Mouse (Mus musculus): ENCODE data around the gene Mex3d.

Mex3d gene

GRCm38 (mm10) chr10:80387522-80387959 lies at the start of gene Mex3d:
Gene Mex3d (minus strand): TSS chr10:80387659.
- DNase-seq: peak; percentile 93

- peak; percentile 78 for DNase-seq
These were observed 48.8 kb upstream of the Mex3d start for GRCm38 (mm10) chr10:80436276-80436675.

GRCm38 (mm10) chr10:80435764-80436163 lies 48.3 kb upstream of the Mex3d start:
- DNase-seq: peak; percentile 78

GRCm38 (mm10) chr10:80434823-80435222 lies 47.4 kb upstream of the Mex3d start:
- DNase-seq: no peak

GRCm38 (mm10) chr10:80434233-80434592 lies 46.8 kb upstream of the Mex3d start:
- no peak for DNase-seq

GRCm38 (mm10) chr10:80433513-80434232 lies 46.2 kb upstream of the Mex3d start, which contains the start of gene Tcf3:
Gene Tcf3 (minus strand): TSS chr10:80433647.
- DNase-seq: peak; percentile 96

GRCm38 (mm10) chr10:80432936-80433512 lies 45.6 kb upstream of the Mex3d start:
- peak; percentile 46 for DNase-seq

- no peak for DNase-seq
These were observed 44.9 kb upstream of the Mex3d start for GRCm38 (mm10) chr10:80432387-80432785.

- DNase-seq: no peak
These were observed 44.3 kb upstream of the Mex3d start for GRCm38 (mm10) chr10:80431570-80432386.

- DNase-seq: no peak
These were observed 43.0 kb upstream of the Mex3d start for GRCm38 (mm10) chr10:80430375-80430980.

- DNase-seq: no peak
These were observed 42.3 kb upstream of the Mex3d start for GRCm38 (mm10) chr10:80429800-80430199.

GRCm38 (mm10) chr10:80425041-80425440 lies 37.6 kb upstream of the Mex3d start:
- no peak for DNase-seq

- peak; percentile 98 for DNase-seq
These were observed 36.1 kb upstream of the Mex3d start for GRCm38 (mm10) chr10:80423562-80423961.

GRCm38 (mm10) chr10:80421651-80422472 lies 34.4 kb upstream of the Mex3d start:
- peak; percentile 87 for DNase-seq

- no peak for DNase-seq
These were observed 33.7 kb upstream of the Mex3d start for GRCm38 (mm10) chr10:80421208-80421607.

GRCm38 (mm10) chr10:80420729-80421128 lies 33.3 kb upstream of the Mex3d start:
- DNase-seq: no peak

- peak; percentile 59 for DNase-seq
These were observed 32.0 kb upstream of the Mex3d start for GRCm38 (mm10) chr10:80419419-80419818.

- DNase-seq: peak; percentile 78
These were observed 30.9 kb upstream of the Mex3d start for GRCm38 (mm10) chr10:80418311-80418710.

GRCm38 (mm10) chr10:80417841-80418240 lies 30.4 kb upstream of the Mex3d start:
- no peak for DNase-seq

- DNase-seq: no peak
These were observed 29.9 kb upstream of the Mex3d start for GRCm38 (mm10) chr10:80417371-80417770.

- DNase-seq: no peak
These were observed 28.1 kb upstream of the Mex3d start for GRCm38 (mm10) chr10:80415566-80415965.

All from liver (tissue).